Mouse (Mus musculus): Measurements from ENCODE around the gene B3galt6. TPM values are rescaled to one million over a fixed set of nuclear protein-coding genes. Genes with fewer than 3 reads are reported as not detected.

Gene B3galt6
- 16.6 and 16.7 TPM in 2 replicates for polyA plus RNA-seq (2015; fragmentation: Nextera tagmentation; extraction: Ambion mirVana)

GRCm38 (mm10) chr4:155992241-155992905, at the start of gene B3galt6, which contains the start of gene Sdf4:
Gene B3galt6 (minus strand): TSS chr4:155992649.
Gene Sdf4 (plus strand): TSS chr4:155992872.
- Histone ChIP-seq H3K9ac (peak within 1 kb of the TSS; percentile 77), H3K4me1 (peaks cover 23% of the 10 kb centered on the region), H3K4me3 (replicated peaks) (peak within 1 kb of the TSS; percentile 69), H3K27ac (replicated peaks) (peak within 1 kb of the TSS; percentile 98), H3K27me3 (no peaks in the 10 kb centered on the region), H3K4me2 (replicated peaks) (peak within 1 kb of the TSS; percentile 99), H3K36me3 (peaks cover 16% of the 10 kb centered on the region), H3K9me3 (replicated peaks) (no peaks in the 10 kb centered on the region)
- ATAC-seq (ENCODE audit: insufficient number of reproducible peaks, low FRiP score, low TSS enrichment, low read depth), result peak; percentile 85
- under 1% methylated on average over 99 of the region's 99 CpGs for WGBS

GRCm38 (mm10) chr4:156034901-156035300, 42.5 kb upstream of the B3galt6 start:
- Histone ChIP-seq H3K4me3 (replicated peaks) (peak overlapping the region; percentile 16; the same call in 1 of the 2 replicates), H3K36me3 (no peaks in the 10 kb centered on the region), H3K27me3 (peaks cover 22% of the 10 kb centered on the region), H3K27ac (replicated peaks) (no peak overlapping the region), H3K9ac (no peak overlapping the region), H3K9me3 (replicated peaks) (no peaks in the 10 kb centered on the region), H3K4me2 (replicated peaks) (peak overlapping the region; percentile 40), H3K4me1 (peaks cover 38% of the 10 kb centered on the region)
- WGBS, result 10% methylated on average over 25 of the region's 25 CpGs
- ATAC-seq (ENCODE audit: insufficient number of reproducible peaks, low FRiP score, low TSS enrichment, low read depth), result no peak

GRCm38 (mm10) chr4:156034301-156034700, 41.9 kb upstream of the B3galt6 start:
- Histone ChIP-seq H3K36me3 (0 out of 2 replicates have a peak, but pooled peaks cover 3% of the 10 kb centered on the region), H3K9ac (no peak overlapping the region), H3K4me3 (replicated peaks) (no peak overlapping the region), H3K27ac (replicated peaks) (no peak overlapping the region), H3K9me3 (replicated peaks) (no peaks in the 10 kb centered on the region), H3K27me3 (peaks cover 22% of the 10 kb centered on the region), H3K4me2 (replicated peaks) (no peak overlapping the region), H3K4me1 (peaks cover 38% of the 10 kb centered on the region)
- WGBS, result 61% methylated on average over 4 of the region's 4 CpGs
- no peak for ATAC-seq (ENCODE audit: insufficient number of reproducible peaks, low FRiP score, low TSS enrichment, low read depth)

GRCm38 (mm10) chr4:156033476-156034119, 41.1 kb upstream of the B3galt6 start:
- 49% methylated on average over 6 of the region's 6 CpGs for WGBS
- Histone ChIP-seq H3K27ac (replicated peaks) (no peak overlapping the region), H3K9ac (no peak overlapping the region), H3K4me3 (replicated peaks) (no peak overlapping the region), H3K9me3 (replicated peaks) (no peaks in the 10 kb centered on the region), H3K4me2 (replicated peaks) (no peak overlapping the region), H3K4me1 (peaks cover 38% of the 10 kb centered on the region), H3K27me3 (peaks cover 22% of the 10 kb centered on the region), H3K36me3 (peaks cover 8% of the 10 kb centered on the region; the same call in 1 of the 2 replicates)
- ATAC-seq (ENCODE audit: insufficient number of reproducible peaks, low FRiP score, low TSS enrichment, low read depth), result no peak

- H3K4me3 ChIP-seq (replicated peaks), result no peak overlapping the region
- H3K9me3 ChIP-seq (replicated peaks), result no peaks in the 10 kb centered on the region
- no peak overlapping the region for H3K9ac ChIP-seq
- peaks cover 15% of the 10 kb centered on the region for H3K36me3 ChIP-seq
- no peak for ATAC-seq (ENCODE audit: insufficient number of reproducible peaks, low FRiP score, low TSS enrichment, low read depth)
- H3K27ac ChIP-seq (replicated peaks), result peak overlapping the region; percentile 96
- H3K27me3 ChIP-seq, result peaks cover 22% of the 10 kb centered on the region
- WGBS, result 71% methylated on average over 4 of the region's 4 CpGs
- peaks cover 38% of the 10 kb centered on the region for H3K4me1 ChIP-seq
- H3K4me2 ChIP-seq (replicated peaks), result 0 out of 2 replicates have a peak overlapping the region, but pooled peaks have one; percentile 72
Observed at GRCm38 (mm10) chr4:156032856-156033255, 40.4 kb upstream of the B3galt6 start.

- ATAC-seq (ENCODE audit: insufficient number of reproducible peaks, low FRiP score, low TSS enrichment, low read depth), result peak; percentile 87
- under 1% methylated on average over 24 of the region's 24 CpGs for WGBS
Observed at GRCm38 (mm10) chr4:156031593-156032391, 39.3 kb upstream of the B3galt6 start.

GRCm38 (mm10) chr4:156031255-156031592, 38.8 kb upstream of the B3galt6 start:
- Histone ChIP-seq H3K4me2 (replicated peaks) (peak overlapping the region; percentile 72), H3K4me1 (peaks cover 40% of the 10 kb centered on the region), H3K9ac (peak overlapping the region; percentile 42), H3K9me3 (replicated peaks) (no peaks in the 10 kb centered on the region), H3K27ac (replicated peaks) (peak overlapping the region; percentile 96), H3K4me3 (replicated peaks) (peak overlapping the region; percentile 55), H3K27me3 (peaks cover 20% of the 10 kb centered on the region), H3K36me3 (peaks cover 17% of the 10 kb centered on the region)
- ATAC-seq (ENCODE audit: insufficient number of reproducible peaks, low FRiP score, low TSS enrichment, low read depth), result 0 out of 2 replicates have a peak, but pooled peaks have one; percentile 9
- WGBS, result 2% methylated on average over 7 of the region's 7 CpGs

More at GRCm38 (mm10) chr4:156031593-156032391, 39.3 kb upstream of the B3galt6 start:
- peak overlapping the region; percentile 72 for H3K4me2 ChIP-seq (replicated peaks)
- H3K36me3 ChIP-seq, result peaks cover 17% of the 10 kb centered on the region
- no peaks in the 10 kb centered on the region for H3K9me3 ChIP-seq (replicated peaks)
- H3K9ac ChIP-seq, result peak overlapping the region; percentile 42
- peaks cover 38% of the 10 kb centered on the region for H3K4me1 ChIP-seq
- peak overlapping the region; percentile 55 for H3K4me3 ChIP-seq (replicated peaks)
- H3K27ac ChIP-seq (replicated peaks), result peak overlapping the region; percentile 96
- peaks cover 22% of the 10 kb centered on the region for H3K27me3 ChIP-seq

GRCm38 (mm10) chr4:156030651-156031118, 38.2 kb upstream of the B3galt6 start:
- Histone ChIP-seq H3K4me2 (replicated peaks) (peak overlapping the region; percentile 72), H3K36me3 (peaks cover 19% of the 10 kb centered on the region), H3K4me1 (peaks cover 45% of the 10 kb centered on the region), H3K27ac (replicated peaks) (peak overlapping the region; percentile 96), H3K4me3 (replicated peaks) (peak overlapping the region; percentile 55), H3K9me3 (replicated peaks) (no peaks in the 10 kb centered on the region), H3K27me3 (peaks cover 16% of the 10 kb centered on the region), H3K9ac (peak overlapping the region; percentile 42)
- ATAC-seq (ENCODE audit: insufficient number of reproducible peaks, low FRiP score, low TSS enrichment, low read depth), result no peak
- WGBS, result 49% methylated on average over 9 of the region's 9 CpGs

GRCm38 (mm10) chr4:156028580-156028979, 36.1 kb upstream of the B3galt6 start:
- peaks cover 40% of the 10 kb centered on the region for H3K4me1 ChIP-seq
- H3K9me3 ChIP-seq (replicated peaks), result no peaks in the 10 kb centered on the region
- no peak overlapping the region for H3K9ac ChIP-seq
- 93% methylated on average over 7 of the region's 7 CpGs for WGBS
- ATAC-seq (ENCODE audit: insufficient number of reproducible peaks, low FRiP score, low TSS enrichment, low read depth), result no peak
- no peak overlapping the region for H3K4me2 ChIP-seq (replicated peaks)
- no peaks in the 10 kb centered on the region for H3K27me3 ChIP-seq
- no peak overlapping the region for H3K4me3 ChIP-seq (replicated peaks)
- no peak overlapping the region for H3K27ac ChIP-seq (replicated peaks)
- H3K36me3 ChIP-seq, result peaks cover 20% of the 10 kb centered on the region

- H3K9ac ChIP-seq, result no peak within 1 kb of the TSS
- H3K27me3 ChIP-seq, result no peaks in the 10 kb centered on the region
- peak within 1 kb of the TSS; percentile 63 for H3K27ac ChIP-seq (replicated peaks)
- 42% methylated on average over 4 of the region's 4 CpGs for WGBS
- H3K9me3 ChIP-seq (replicated peaks), result no peaks in the 10 kb centered on the region
- 0 out of 2 replicates have a peak within 1 kb of the TSS, but pooled peaks have one; percentile 4 for H3K4me2 ChIP-seq (replicated peaks)
- no peak within 1 kb of the TSS for H3K4me3 ChIP-seq (replicated peaks)
- H3K36me3 ChIP-seq, result peaks cover 20% of the 10 kb centered on the region
- peaks cover 20% of the 10 kb centered on the region for H3K4me1 ChIP-seq
- no peak for ATAC-seq (ENCODE audit: insufficient number of reproducible peaks, low FRiP score, low TSS enrichment, low read depth)
Observed at GRCm38 (mm10) chr4:156026013-156026412, 33.6 kb upstream of the B3galt6 start, which contains the start of gene Tnfrsf18. Gene Tnfrsf18 (plus strand): TSS chr4:156026164.

Measured in embryonic facial prominence, embryonic 15.5 days (tissue).